Mouse (Mus musculus): ENCODE data around the gene Hmgb2. TPM values are rescaled to one million over a fixed set of nuclear protein-coding genes. Genes with fewer than 3 reads are reported as not detected.

Hmgb2 gene
- total and polyA plus RNA-seq, 3 experiments: 144 to 241 (median 165) TPM

DNA sequence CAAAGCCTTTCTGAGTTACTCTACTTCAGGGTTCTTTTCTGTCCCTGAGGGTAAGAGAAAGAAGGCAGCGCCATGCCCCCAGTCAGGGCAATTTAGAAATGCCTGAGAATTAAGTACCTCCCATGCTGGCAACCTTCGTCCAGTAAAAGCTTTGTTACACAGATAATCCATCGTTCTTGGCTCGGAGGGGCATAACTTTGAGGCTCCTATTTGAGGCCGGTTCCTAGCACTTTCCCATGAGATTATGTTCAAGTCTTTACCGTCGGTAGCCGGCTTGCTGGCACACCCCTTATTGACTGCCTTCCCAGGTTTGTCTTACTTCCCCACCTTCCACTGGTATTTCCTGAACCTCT lies 13.2 kb upstream of the Hmgb2 start:
- peaks cover 0 to 11% of the 10 kb centered on the region in 2 experiments for H3K36me3 ChIP-seq (replicated peaks in 1 of 2; ENCODE audit: control insufficient read depth in 1 of 2, insufficient read depth in 1 of 2, low read length in 1 of 2)
- DNase-seq (ENCODE audit: extremely low read depth): no peak
- no peaks in the 10 kb centered on the region for H3K27me3 ChIP-seq (replicated peaks)
- in situ Hi-C loops (cut with MboI; ENCODE audit: low pct_ligation_motif_present, low pct_unique_long_range_greater_than_20kb, low sequenced_read_pairs) (no loop called here), dilution Hi-C loops (cut with MboI; ENCODE audit: extremely low pct_ligation_motif_present, extremely low pct_unique_long_range_greater_than_20kb, low sequenced_read_pairs) (no loop called here)
- peaks cover 0 to 8% of the 10 kb centered on the region in 2 experiments; a peak in 2 of 4 replicates for H3K4me1 ChIP-seq (ENCODE audit: control insufficient read depth in 1 of 2, insufficient read depth in 2 of 2)
- no peak overlapping the region for H3K4me2 ChIP-seq (ENCODE audit: insufficient read depth, low read depth, poor library complexity, severe bottlenecking)
- H3K27ac ChIP-seq (ENCODE audit: insufficient read depth, low read depth): no peak overlapping the region
- H3K4me3 ChIP-seq (replicated peaks in 1 of 3; ENCODE audit: low read depth in 2 of 3, low read length in 2 of 3, poor library complexity in 1 of 3): no peak overlapping the region
- no peaks in the 10 kb centered on the region for H3K79me2 ChIP-seq (replicated peaks; ENCODE audit: control insufficient read depth, extremely low read depth, insufficient read depth, poor library complexity, severe bottlenecking)
- TF ChIP-seq KAT2A (IDR thresholded peaks at IDR 0.05; ENCODE audit: insufficient replicate concordance, low read length): no peak
- TF ChIP-seq UBTF (IDR thresholded peaks at IDR 0.05; ENCODE audit: low read depth, low read length): no peak
- TF ChIP-seq MAFK (IDR thresholded peaks at IDR 0.05; ENCODE audit: insufficient replicate concordance, low read length): no peak
- H3K9me3 ChIP-seq (replicated peaks; ENCODE audit: low read length): no peaks in the 10 kb centered on the region
- H3K9ac ChIP-seq (ENCODE audit: insufficient read depth, low read depth): no peak overlapping the region

DNA sequence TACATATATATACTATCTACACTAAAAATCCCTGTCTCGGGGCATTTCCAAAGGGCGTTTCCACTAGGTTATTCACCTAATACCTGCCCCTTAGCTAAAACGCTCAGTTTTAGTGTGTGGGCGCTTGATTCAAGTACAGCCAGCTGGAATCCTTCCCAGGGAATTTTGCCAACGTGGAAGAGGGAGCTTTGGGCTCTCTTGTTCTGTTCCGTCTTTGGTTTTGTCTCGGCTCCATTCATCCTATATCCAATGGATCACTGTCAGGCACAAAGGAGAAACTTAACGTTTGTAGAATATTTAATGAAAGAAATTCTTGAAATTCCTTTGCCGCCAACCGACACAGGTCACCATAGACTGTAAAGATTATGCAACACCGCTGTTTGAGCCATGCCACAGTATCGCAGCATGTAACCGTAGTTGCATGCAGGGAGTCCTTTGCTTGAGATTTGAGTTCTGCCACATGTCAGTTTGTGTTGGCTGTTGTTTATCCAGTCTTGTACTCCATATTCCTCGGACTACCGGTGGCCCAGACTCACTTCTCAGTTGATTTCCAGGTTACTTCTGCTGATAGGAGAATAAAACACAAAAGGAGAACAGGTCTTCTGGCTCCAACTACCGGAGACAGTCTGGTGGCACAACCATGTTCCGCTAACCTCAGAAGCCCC lies 12.7 kb upstream of the Hmgb2 start:
- no peak overlapping the region for H3K4me2 ChIP-seq (ENCODE audit: insufficient read depth, low read depth, poor library complexity, severe bottlenecking)
- H3K4me1 ChIP-seq (ENCODE audit: control insufficient read depth in 1 of 2, insufficient read depth in 2 of 2): peaks cover 0 to 4% of the 10 kb centered on the region in 2 experiments; a peak in 1 of 4 replicates
- no peak overlapping the region for H3K9ac ChIP-seq (ENCODE audit: insufficient read depth, low read depth)
- H3K27ac ChIP-seq (ENCODE audit: insufficient read depth, low read depth): no peak overlapping the region
- in situ Hi-C loops (cut with MboI; ENCODE audit: low pct_ligation_motif_present, low pct_unique_long_range_greater_than_20kb, low sequenced_read_pairs): no loop called here
- no peaks in the 10 kb centered on the region for H3K79me2 ChIP-seq (replicated peaks; ENCODE audit: control insufficient read depth, extremely low read depth, insufficient read depth, poor library complexity, severe bottlenecking)
- TF ChIP-seq HCFC1 (IDR thresholded peaks at IDR 0.05; ENCODE audit: low read depth, low read length) (no peak), NRF1 (IDR thresholded peaks at IDR 0.05; ENCODE audit: low read depth, low read length) (no peak), GABPA (IDR thresholded peaks at IDR 0.05; ENCODE audit: insufficient replicate concordance, low read depth, low read length) (no peak), POLR2AphosphoS2 (IDR thresholded peaks at IDR 0.05; ENCODE audit: low read depth, low read length) (no peak), PAX5 (IDR thresholded peaks at IDR 0.05; ENCODE audit: low read length) (no peak), USF2 (conservative IDR thresholded peaks at IDR 0.05; ENCODE audit: low read depth, low read length) (no peak), POLR2A (IDR thresholded peaks at IDR 0.05; ENCODE audit: low read depth, low read length) (no peak), E2F4 (IDR thresholded peaks at IDR 0.05; ENCODE audit: insufficient replicate concordance, low read depth, low read length) (no peak), JUND (conservative IDR thresholded peaks at IDR 0.05; ENCODE audit: low read depth, low read length) (no peak), ZMIZ1 (IDR thresholded peaks at IDR 0.05; ENCODE audit: low read depth, low read length) (no peak), MEF2A (IDR thresholded peaks at IDR 0.05; ENCODE audit: borderline replicate concordance, low read depth, low read length) (no peak), KAT2A (IDR thresholded peaks at IDR 0.05; ENCODE audit: insufficient replicate concordance, low read length) (no peak), ZNF384 (IDR thresholded peaks at IDR 0.05; ENCODE audit: low read depth, low read length) (no peak), RAD21 (IDR thresholded peaks at IDR 0.05; ENCODE audit: low read depth, low read length) (no peak), SMC3 (IDR thresholded peaks at IDR 0.05; ENCODE audit: low read depth, low read length) (no peak), UBTF (IDR thresholded peaks at IDR 0.05; ENCODE audit: low read depth, low read length) (no peak), ETS1 (conservative IDR thresholded peaks at IDR 0.05; ENCODE audit: low read depth, low read length) (no peak), CHD2 (IDR thresholded peaks at IDR 0.05; ENCODE audit: low read length) (no peak), MXI1 (IDR thresholded peaks at IDR 0.05; ENCODE audit: low read depth, low read length) (no peak), USF1 (IDR thresholded peaks at IDR 0.05; ENCODE audit: low read depth, low read length) (no peak)
- H3K27me3 ChIP-seq (replicated peaks): no peaks in the 10 kb centered on the region
- H3K4me3 ChIP-seq (replicated peaks in 1 of 3; ENCODE audit: low read depth in 2 of 3, low read length in 2 of 3, poor library complexity in 1 of 3): no peak overlapping the region
- dilution Hi-C loops (cut with MboI; ENCODE audit: extremely low pct_ligation_motif_present, extremely low pct_unique_long_range_greater_than_20kb, low sequenced_read_pairs): no loop called here
- no peaks in the 10 kb centered on the region for H3K9me3 ChIP-seq (replicated peaks; ENCODE audit: low read length)
- peaks cover 0 to 9% of the 10 kb centered on the region in 2 experiments for H3K36me3 ChIP-seq (replicated peaks in 1 of 2; ENCODE audit: control insufficient read depth in 1 of 2, insufficient read depth in 1 of 2, low read length in 1 of 2)
- DNase-seq (ENCODE audit: extremely low read depth): no peak
